Mouse (Mus musculus) midbrain, embryonic 10.5 days (tissue): ENCODE measurements around the gene Iqch. TPM values are rescaled to one million over a fixed set of nuclear protein-coding genes. Genes with fewer than 3 reads are reported as not detected.

Experiments used
- DNase-seq: peaks from one replicate; pipeline ENCODE4 v3.0.0-alpha.2; 2017; ENCODE audit warnings: low spot score
- H3K27ac ChIP-seq: fragments of 300-500 bp; sonication (generic); replicated peaks from 2 replicates; pipeline ENCODE4 v1.5.1; 2016; ENCODE audit warnings: mild to moderate bottlenecking
- H3K27me3 ChIP-seq: fragments of 300-500 bp; sonication (generic); 2 replicates; pipeline ENCODE4 v1.6.1; 2016; ENCODE audit warnings: low read depth, mild to moderate bottlenecking; ENCODE audit not compliant: poor library complexity, severe bottlenecking
- H3K36me3 ChIP-seq: fragments of 300-500 bp; sonication (generic); 2 replicates; pipeline ENCODE4 v1.6.1; 2016; ENCODE audit warnings: mild to moderate bottlenecking, moderate library complexity
- H3K4me1 ChIP-seq: fragments of 300-500 bp; sonication (generic); 2 replicates; pipeline ENCODE4 v1.6.1; 2016
- H3K4me3 ChIP-seq: fragments of 300-500 bp; sonication (generic); 2 replicates; pipeline ENCODE4 v1.5.1; 2016; ENCODE audit warnings: mild to moderate bottlenecking, moderate library complexity
- H3K9me3 ChIP-seq: fragments of 300-500 bp; sonication (generic); replicated peaks from 2 replicates; pipeline ENCODE4 v1.6.1; 2016; ENCODE audit warnings: mild to moderate bottlenecking
- WGBS: fragments of 180-500 bp; shearing (Covaris S2); methylation state at CpG from one replicate; pipeline ENCODE4 v1.1.7; 2016; 5-methylcytosine and 5-hydroxymethylcytosine counted together
- polyA plus RNA-seq: library from polyadenylated mRNA; unstranded; fragments of >200 nt; fragmentation: Nextera tagmentation; extraction: Ambion mirVana; gene quantifications from 2 replicates; pipeline ENCODE4 v1.2.1, GENCODE M21; 2016

Iqch gene
- 0.10 TPM in 2 replicates for polyA plus RNA-seq

GRCm38 (mm10) chr9:63602043-63602939 is at the start of gene Iqch, which contains the start of gene Aagab:
Gene Iqch, minus strand, starts transcription at chr9:63602493.
Gene Aagab, plus strand, starts transcription at chr9:63602660.
- no peaks in the 10 kb centered on the region for H3K36me3 ChIP-seq
- H3K4me3 ChIP-seq, result peak within 1 kb of the TSS; percentile 94
- H3K4me1 ChIP-seq, result peaks cover 30% of the 10 kb centered on the region
- H3K9me3 ChIP-seq, result no peaks in the 10 kb centered on the region
- H3K27ac ChIP-seq, result peak within 1 kb of the TSS; percentile 93
- DNase-seq, result peak; percentile 97
- H3K27me3 ChIP-seq, result no peaks in the 10 kb centered on the region; the same call in 1 of the 2 replicates
- 2% methylated on average over 70 of the region's 70 CpGs for WGBS

DNA sequence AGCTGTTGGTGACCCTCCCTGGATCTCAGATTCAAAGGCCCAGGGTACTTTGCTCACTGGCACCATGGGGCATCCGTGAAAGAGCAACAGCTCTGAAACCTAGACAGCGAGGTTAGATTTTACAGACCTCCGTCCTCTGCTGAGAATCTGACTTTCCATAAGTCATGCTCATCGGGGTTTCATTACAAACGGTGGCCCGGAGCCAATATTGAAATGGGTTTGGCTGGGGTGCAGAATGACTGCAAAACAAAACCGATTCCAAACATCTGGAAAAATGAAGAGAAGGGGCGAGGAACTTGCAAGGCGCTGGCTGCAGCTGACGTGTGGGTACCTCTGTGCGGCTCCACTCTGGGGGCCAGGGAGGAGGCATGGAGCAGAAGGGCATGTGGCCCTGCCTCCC is 49.3 kb upstream of the Iqch start:
- Histone ChIP-seq H3K27ac (no peak overlapping the region), H3K9me3 (no peaks in the 10 kb centered on the region), H3K4me1 (peaks cover 29% of the 10 kb centered on the region), H3K36me3 (peaks cover 98% of the 10 kb centered on the region), H3K4me3 (no peak overlapping the region), H3K27me3 (no peaks in the 10 kb centered on the region)
- WGBS, result 94% methylated on average over 11 of the region's 11 CpGs
- DNase-seq, result no peak

DNA sequence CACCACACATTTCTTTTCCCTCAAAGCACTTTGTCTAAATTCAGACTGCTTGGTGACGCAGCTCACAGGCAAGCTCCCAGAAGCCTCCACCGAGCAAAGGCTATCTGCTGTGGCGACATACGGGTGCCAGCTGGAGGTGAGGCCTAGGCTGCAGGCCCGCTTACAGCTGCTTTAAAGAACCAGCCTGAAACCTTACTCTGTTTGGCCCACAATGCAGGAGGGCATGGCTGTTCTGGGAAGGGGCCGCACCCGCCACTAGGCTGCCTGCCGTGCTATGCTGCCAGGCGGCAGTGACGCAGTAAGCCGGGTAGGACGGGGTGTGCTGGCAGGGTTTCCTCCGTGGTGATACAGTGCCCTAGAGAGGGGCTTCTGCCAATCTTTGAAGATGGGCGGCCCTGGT is 48.6 kb upstream of the Iqch start:
- 90% methylated on average over 14 of the region's 14 CpGs for WGBS
- H3K4me1 ChIP-seq, result peaks cover 29% of the 10 kb centered on the region
- no peak overlapping the region for H3K27ac ChIP-seq
- H3K4me3 ChIP-seq, result no peak overlapping the region
- DNase-seq, result no peak
- no peaks in the 10 kb centered on the region for H3K27me3 ChIP-seq
- H3K36me3 ChIP-seq, result peaks cover 100% of the 10 kb centered on the region
- H3K9me3 ChIP-seq, result no peaks in the 10 kb centered on the region

GRCm38 (mm10) chr9:63649841-63650545 is 47.7 kb upstream of the Iqch start:
- H3K27ac ChIP-seq, result no peak overlapping the region
- no peak overlapping the region for H3K4me3 ChIP-seq
- H3K4me1 ChIP-seq, result peaks cover 24% of the 10 kb centered on the region
- H3K27me3 ChIP-seq, result no peaks in the 10 kb centered on the region
- H3K36me3 ChIP-seq, result peaks cover 100% of the 10 kb centered on the region
- H3K9me3 ChIP-seq, result no peaks in the 10 kb centered on the region
- WGBS, result 92% methylated on average over 8 of the region's 8 CpGs
- no peak for DNase-seq

DNA sequence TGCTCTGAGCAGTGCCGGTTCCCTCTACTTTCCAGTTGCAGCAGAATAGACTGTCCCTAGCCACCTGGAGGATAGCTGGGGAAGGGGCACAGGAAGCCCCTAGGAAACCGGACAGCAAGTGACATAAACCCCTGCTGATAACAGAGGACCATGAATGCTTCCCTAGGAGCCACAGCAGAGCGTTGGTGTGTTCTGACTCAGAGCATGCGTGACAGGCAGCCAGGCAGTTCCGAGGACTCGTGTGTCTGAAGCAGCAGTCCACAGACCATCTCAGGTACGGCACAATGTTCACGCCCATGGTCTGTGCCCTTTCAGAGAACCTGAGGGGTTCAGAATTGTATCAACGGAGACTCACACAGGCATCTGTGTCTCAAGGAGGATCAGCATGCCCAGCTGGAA is 46.2 kb upstream of the Iqch start:
- no peak overlapping the region for H3K4me3 ChIP-seq
- no peaks in the 10 kb centered on the region for H3K9me3 ChIP-seq
- H3K36me3 ChIP-seq, result peaks cover 100% of the 10 kb centered on the region
- H3K27ac ChIP-seq, result no peak overlapping the region
- WGBS, result 91% methylated on average over 9 of the region's 9 CpGs
- H3K4me1 ChIP-seq, result peaks cover 10% of the 10 kb centered on the region
- no peak for DNase-seq
- H3K27me3 ChIP-seq, result no peaks in the 10 kb centered on the region

DNA sequence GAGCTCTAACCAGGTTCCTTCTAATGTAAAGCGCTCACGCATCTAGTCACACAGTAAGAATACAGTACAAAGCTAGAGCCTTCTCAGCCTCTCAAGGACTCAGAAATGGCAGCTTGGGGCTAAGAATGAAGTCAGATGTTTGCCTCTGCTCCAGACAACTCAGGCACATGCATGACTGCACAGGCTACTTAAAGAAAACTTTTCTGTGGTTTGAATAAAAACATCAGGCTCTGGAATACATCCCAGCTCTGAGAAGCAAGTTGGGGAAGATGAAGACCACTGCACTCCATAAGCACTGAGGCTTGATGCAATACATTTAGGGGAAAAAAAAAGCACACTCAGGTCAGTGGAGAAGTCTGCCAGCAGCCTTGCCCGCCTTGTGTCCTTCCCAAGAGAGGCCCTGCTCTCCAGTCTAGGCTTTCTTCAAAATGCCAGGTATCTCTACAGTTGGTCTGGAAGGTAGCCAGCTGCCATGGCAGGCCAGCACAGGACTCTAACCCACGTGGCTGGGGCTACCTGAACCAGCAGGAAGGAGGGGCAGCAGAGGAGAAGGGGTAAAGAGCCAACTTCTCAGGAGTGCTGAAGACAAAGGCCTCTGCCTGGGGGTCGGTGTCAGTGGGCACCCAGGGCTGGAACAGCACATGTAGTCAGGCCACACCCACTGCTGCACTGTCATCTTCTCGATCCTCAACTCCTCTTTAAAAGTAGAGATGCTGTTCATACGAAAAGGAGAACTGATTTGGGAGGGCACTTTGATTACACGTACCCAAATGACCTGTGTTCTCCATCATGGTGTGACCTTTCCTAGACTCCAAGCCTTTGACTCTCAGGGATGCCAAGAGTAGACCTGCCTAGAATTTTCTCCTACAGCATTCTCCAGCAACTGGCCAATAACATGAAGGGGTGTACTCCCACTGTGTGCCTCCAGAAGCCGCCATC is 45.6 kb upstream of the Iqch start:
- 88% methylated on average over 9 of the region's 9 CpGs for WGBS
- Histone ChIP-seq H3K4me3 (no peak overlapping the region), H3K4me1 (peaks cover 3% of the 10 kb centered on the region), H3K27ac (no peak overlapping the region), H3K36me3 (peaks cover 100% of the 10 kb centered on the region), H3K27me3 (no peaks in the 10 kb centered on the region), H3K9me3 (no peaks in the 10 kb centered on the region)
- DNase-seq, result no peak

- DNase-seq, result no peak
- no peaks in the 10 kb centered on the region for H3K9me3 ChIP-seq
- 83% methylated on average over 8 of the region's 8 CpGs for WGBS
- no peaks in the 10 kb centered on the region for H3K4me1 ChIP-seq
- peaks cover 98% of the 10 kb centered on the region for H3K36me3 ChIP-seq
- H3K27me3 ChIP-seq, result no peaks in the 10 kb centered on the region
- no peak overlapping the region for H3K4me3 ChIP-seq
- peak overlapping the region; percentile 46; the same call in 1 of the 2 replicates for H3K27ac ChIP-seq
Measured at GRCm38 (mm10) chr9:63645084-63645483, 42.8 kb upstream of the Iqch start.

- Histone ChIP-seq H3K4me3 (no peak overlapping the region), H3K27me3 (no peaks in the 10 kb centered on the region), H3K9me3 (no peaks in the 10 kb centered on the region), H3K27ac (no peak overlapping the region), H3K36me3 (peaks cover 97% of the 10 kb centered on the region), H3K4me1 (no peaks in the 10 kb centered on the region)
- 92% methylated on average over 6 of the region's 6 CpGs for WGBS
- DNase-seq, result no peak
Measured at GRCm38 (mm10) chr9:63644011-63644410, 41.7 kb upstream of the Iqch start.

DNA sequence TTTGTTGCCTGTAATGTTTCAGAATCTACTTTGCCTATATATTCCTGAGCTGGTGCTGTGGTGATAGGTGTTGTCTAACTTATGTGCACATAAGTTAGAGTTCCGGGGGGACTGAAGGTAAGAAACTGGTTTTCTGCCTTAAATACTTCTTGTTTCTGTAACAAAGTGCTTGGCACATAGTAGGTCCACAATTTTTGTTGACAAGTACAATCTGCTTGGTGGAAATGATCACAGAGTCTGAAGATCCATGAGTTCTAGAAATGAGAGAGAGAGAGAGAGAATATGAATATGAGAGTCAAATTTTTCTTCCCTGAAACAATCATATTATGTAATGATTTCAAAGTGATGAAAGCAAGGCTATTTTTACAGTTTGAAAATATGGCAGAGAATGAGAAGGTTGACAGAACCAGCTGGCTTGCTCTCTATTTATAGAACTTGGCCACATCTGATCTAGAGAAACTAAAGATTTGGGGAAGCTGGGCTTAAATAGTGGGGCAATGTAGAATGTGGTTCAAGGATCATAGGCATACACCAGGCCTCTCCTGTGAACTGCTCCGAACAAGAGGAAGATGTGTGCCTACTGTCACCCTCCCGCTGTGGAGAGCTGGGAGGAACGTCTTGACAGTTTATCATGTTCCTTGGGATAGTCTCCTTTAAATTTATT is 39.8 kb upstream of the Iqch start:
- no peaks in the 10 kb centered on the region for H3K9me3 ChIP-seq
- H3K36me3 ChIP-seq, result peaks cover 96% of the 10 kb centered on the region
- WGBS, result 93% methylated on average over 4 of the region's 4 CpGs
- DNase-seq, result no peak
- H3K4me1 ChIP-seq, result no peaks in the 10 kb centered on the region
- H3K4me3 ChIP-seq, result no peak overlapping the region
- H3K27me3 ChIP-seq, result no peaks in the 10 kb centered on the region
- no peak overlapping the region for H3K27ac ChIP-seq

DNA sequence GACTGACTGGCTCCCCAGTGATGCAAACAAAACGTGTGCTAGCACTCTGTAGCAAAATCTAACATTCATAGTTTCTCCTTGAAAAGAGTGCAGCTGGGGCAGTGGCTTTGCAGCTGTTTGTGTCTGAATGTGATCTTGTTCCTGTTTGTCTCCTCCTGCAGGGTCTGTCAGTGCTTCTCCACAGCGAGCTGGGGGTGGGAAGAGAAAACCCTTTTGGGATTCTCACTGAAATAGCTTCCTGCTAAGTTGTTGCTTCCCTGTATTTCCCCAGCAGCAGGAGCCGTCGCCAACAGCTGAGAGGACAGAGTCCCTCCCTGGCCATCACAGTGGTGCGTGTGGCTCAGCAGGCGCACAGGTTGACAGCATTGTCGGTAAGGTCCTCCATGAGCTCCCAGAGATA is 33.8 kb upstream of the Iqch start:
- H3K4me3 ChIP-seq, result no peak overlapping the region
- H3K27me3 ChIP-seq, result no peaks in the 10 kb centered on the region
- no peak overlapping the region for H3K27ac ChIP-seq
- H3K4me1 ChIP-seq, result peaks cover 19% of the 10 kb centered on the region
- peaks cover 60% of the 10 kb centered on the region for H3K36me3 ChIP-seq
- DNase-seq, result no peak
- whole genome bisulfite sequencing, result 75% methylated on average over 7 of the region's 7 CpGs
- H3K9me3 ChIP-seq, result no peaks in the 10 kb centered on the region

- Histone ChIP-seq H3K9me3 (no peaks in the 10 kb centered on the region), H3K36me3 (peaks cover 59% of the 10 kb centered on the region)
Measured at GRCm38 (mm10) chr9:63633334-63633733, 31.0 kb upstream of the Iqch start.

GRCm38 (mm10) chr9:63632924-63633323 is 30.6 kb upstream of the Iqch start:
- Histone ChIP-seq H3K27me3 (no peaks in the 10 kb centered on the region), H3K36me3 (peaks cover 59% of the 10 kb centered on the region), H3K9me3 (no peaks in the 10 kb centered on the region), H3K4me1 (peaks cover 19% of the 10 kb centered on the region), H3K4me3 (peak overlapping the region; percentile 10; the same call in 1 of the 2 replicates), H3K27ac (peak overlapping the region; percentile 64)
- WGBS, result 41% methylated on average over 11 of the region's 11 CpGs
- no peak for DNase-seq

More at GRCm38 (mm10) chr9:63633334-63633733, 31.0 kb upstream of the Iqch start:
- 63% methylated on average over 7 of the region's 7 CpGs for WGBS
- Histone ChIP-seq H3K4me3 (no peak overlapping the region), H3K27ac (no peak overlapping the region; the same call in 1 of the 2 replicates), H3K27me3 (no peaks in the 10 kb centered on the region), H3K4me1 (peaks cover 19% of the 10 kb centered on the region)
- DNase-seq, result no peak
